13 mouse cellular contexts compared by ENCODE assay signal in genomic region chr6:93305176-93305575, GRCm38 (mm10).
"Had no signal": no experiment of that assay in that cellular context is flagged by ENCODE, and none has a peak within 500 bp of the region (broad histone marks: within the 10 kb centered on the region; RNA-seq: fewer than 3 reads in every experiment).

No protein-coding gene starts in this region.

- H3K27ac ChIP-seq: layer of hippocampus, adult 2 months; liver, embryonic 13.5 days; stomach, embryonic 15.5 days had no signal

- DNase-seq: kidney, postnatal 25 days; layer of hippocampus, adult 9-11 months; liver, embryonic 13.5 days; lung, adult 2 months; lung, postnatal 14 days; lung, postnatal 4 days; midbrain, embryonic 14.5 days; right cerebral cortex, adult 18-20 months; right cerebral cortex, postnatal 25 days; spleen, adult 18-20 months; thymus, postnatal 36 days had no signal

- H3K36me3 ChIP-seq: liver, embryonic 13.5 days; stomach, embryonic 15.5 days had no signal

- H3K4me1 ChIP-seq: liver, embryonic 13.5 days; stomach, embryonic 15.5 days had no signal

- H3K4me3 ChIP-seq: layer of hippocampus, adult 2 months; liver, embryonic 13.5 days; stomach, embryonic 15.5 days had no signal

- H3K27me3 ChIP-seq: liver, embryonic 13.5 days; stomach, embryonic 15.5 days had no signal
